Mouse (Mus musculus) mature B cell (primary cell): ENCODE data around the gene Nxf2.
"Not testable (repeated sequence)": the region's sequence is repeated elsewhere in the genome, so short reads cannot be mapped to it uniquely, and the experiment has no call there.

Source experiments
- in situ Hi-C: fragments of 300-500 bp; cut with MboI; formaldehyde crosslinking; loops from 2 replicates; pipeline ENCODE4 v1.14.3; 2019

The Nxf2 gene

GRCm38 (mm10) chrX:134964546-134964945 lies at the start of gene Nxf2:
Nxf2 (minus strand) TSS chrX:134964754.
- in situ Hi-C loops: no loop called here

- in situ Hi-C loops: no loop called here
Measured at GRCm38 (mm10) chrX:135011381-135011780, 46.8 kb upstream of the Nxf2 start.

- in situ Hi-C loops: no loop called here
Measured at GRCm38 (mm10) chrX:135009471-135009815, 44.9 kb upstream of the Nxf2 start.

GRCm38 (mm10) chrX:135008720-135009470 lies 44.3 kb upstream of the Nxf2 start, which contains the start of gene Zmat1:
Zmat1 (minus strand) TSS chrX:135009209.
- in situ Hi-C loops: no loop called here

- in situ Hi-C loops: no loop called here
Measured at GRCm38 (mm10) chrX:135008021-135008420, 43.5 kb upstream of the Nxf2 start.

- in situ Hi-C loops: no loop called here
Measured at GRCm38 (mm10) chrX:134963305-134964094, 1.1 kb downstream of the Nxf2 start.

- in situ Hi-C loops: no loop called here
Measured at GRCm38 (mm10) chrX:134930361-134930760, 34.2 kb downstream of the Nxf2 start.

GRCm38 (mm10) chrX:134929927-134930326 lies 34.6 kb downstream of the Nxf2 start:
- in situ Hi-C loops: loop anchor here (10.0 kb wide), 1 partner anchor 205 kb away; no protein-coding TSS in a partner anchor

GRCm38 (mm10) chrX:134925058-134925457 lies 39.5 kb downstream of the Nxf2 start:
- in situ Hi-C loops: loop anchor here (10.0 kb wide), 1 partner anchor 200 kb away; no protein-coding TSS in a partner anchor

- in situ Hi-C loops: loop anchor here (10.0 kb wide), 1 partner anchor 199 kb away; no protein-coding TSS in a partner anchor
Measured at GRCm38 (mm10) chrX:134923675-134924424, 40.7 kb downstream of the Nxf2 start.

- in situ Hi-C loops: no loop called here
Measured at GRCm38 (mm10) chrX:134919220-134919619, 45.3 kb downstream of the Nxf2 start.

- in situ Hi-C loops: no loop called here
Measured at GRCm38 (mm10) chrX:134915745-134916144, 48.8 kb downstream of the Nxf2 start.

- in situ Hi-C loops: not testable (repeated sequence)
Measured at GRCm38 (mm10) chrX:134915315-134915714, 49.2 kb downstream of the Nxf2 start.

GRCm38 (mm10) chrX:134914851-134915250 lies 49.7 kb downstream of the Nxf2 start:
- in situ Hi-C loops: no loop called here

- in situ Hi-C loops: no loop called here
Measured at GRCm38 (mm10) chrX:134913234-134913936, 51.2 kb downstream of the Nxf2 start.

GRCm38 (mm10) chrX:134912805-134913204 lies 51.7 kb downstream of the Nxf2 start:
- in situ Hi-C loops: no loop called here

- in situ Hi-C loops: no loop called here
Measured at GRCm38 (mm10) chrX:134910345-134910744, 54.2 kb downstream of the Nxf2 start.
